Mouse (Mus musculus): ENCODE measurements around the gene Pcsk5. TPM values are rescaled to one million over a fixed set of nuclear protein-coding genes. Genes with fewer than 3 reads are reported as not detected.

Gene Pcsk5
- total and polyA plus RNA-seq, 3 experiments: not detected

- DNase-seq (ENCODE audit: extremely low read depth): no peak
- Histone ChIP-seq H3K79me2 (replicated peaks; ENCODE audit: control insufficient read depth, extremely low read depth, insufficient read depth, poor library complexity, severe bottlenecking) (no peaks in the 10 kb centered on the region), H3K9ac (ENCODE audit: insufficient read depth, low read depth) (no peak overlapping the region), H3K4me2 (ENCODE audit: insufficient read depth, low read depth, poor library complexity, severe bottlenecking) (no peak overlapping the region), H3K4me3 (replicated peaks in 1 of 3; ENCODE audit: low read depth in 2 of 3, low read length in 2 of 3, poor library complexity in 1 of 3) (no peak overlapping the region), H3K27ac (ENCODE audit: insufficient read depth, low read depth) (no peak overlapping the region), H3K27me3 (replicated peaks) (no peaks in the 10 kb centered on the region), H3K36me3 (replicated peaks in 1 of 2; ENCODE audit: control insufficient read depth in 1 of 2, insufficient read depth in 1 of 2, low read length in 1 of 2) (no peaks in the 10 kb centered on the region), H3K9me3 (replicated peaks; ENCODE audit: low read length) (no peaks in the 10 kb centered on the region), H3K4me1 (ENCODE audit: control insufficient read depth in 1 of 2, insufficient read depth in 2 of 2) (no peaks in the 10 kb centered on the region)
- in situ Hi-C loops (cut with MboI; ENCODE audit: low pct_ligation_motif_present, low pct_unique_long_range_greater_than_20kb, low sequenced_read_pairs) (loop anchor here (25.0 kb wide), 1 partner anchor 677 kb away; no protein-coding TSS in a partner anchor), dilution Hi-C loops (cut with MboI; ENCODE audit: extremely low pct_ligation_motif_present, extremely low pct_unique_long_range_greater_than_20kb, low sequenced_read_pairs) (no loop called here)
- TF ChIP-seq BHLHE40 (IDR thresholded peaks at IDR 0.05; ENCODE audit: low read depth, low read length) (no peak), HCFC1 (IDR thresholded peaks at IDR 0.05; ENCODE audit: low read depth, low read length) (no peak)
Observed at GRCm38 (mm10) chr19:17860351-17861014, 23.1 kb upstream of the Pcsk5 start.

GRCm38 (mm10) chr19:17856741-17857140, 19.3 kb upstream of the Pcsk5 start:
- H3K9ac ChIP-seq (ENCODE audit: insufficient read depth, low read depth): no peak overlapping the region
- in situ Hi-C loops (cut with MboI; ENCODE audit: low pct_ligation_motif_present, low pct_unique_long_range_greater_than_20kb, low sequenced_read_pairs): loop anchor here (25.0 kb wide), 1 partner anchor 681 kb away; no protein-coding TSS in a partner anchor
- no peaks in the 10 kb centered on the region for H3K27me3 ChIP-seq (replicated peaks)
- peak; percentile 11 for DNase-seq (ENCODE audit: extremely low read depth)
- no peaks in the 10 kb centered on the region for H3K4me1 ChIP-seq (ENCODE audit: control insufficient read depth in 1 of 2, insufficient read depth in 2 of 2)
- H3K36me3 ChIP-seq (replicated peaks in 1 of 2; ENCODE audit: control insufficient read depth in 1 of 2, insufficient read depth in 1 of 2, low read length in 1 of 2): no peaks in the 10 kb centered on the region
- H3K27ac ChIP-seq (ENCODE audit: insufficient read depth, low read depth): no peak overlapping the region
- no peaks in the 10 kb centered on the region for H3K9me3 ChIP-seq (replicated peaks; ENCODE audit: low read length)
- TF ChIP-seq ZMIZ1 (IDR thresholded peaks at IDR 0.05; ENCODE audit: low read depth, low read length): no peak
- TF ChIP-seq RAD21 (IDR thresholded peaks at IDR 0.05; ENCODE audit: low read depth, low read length): peak; percentile 4
- no peak for TF ChIP-seq SIN3A (IDR thresholded peaks at IDR 0.05; ENCODE audit: low read length)
- no peak for TF ChIP-seq NRF1 (IDR thresholded peaks at IDR 0.05; ENCODE audit: low read depth, low read length)
- no peak for TF ChIP-seq UBTF (IDR thresholded peaks at IDR 0.05; ENCODE audit: low read depth, low read length)
- peak; percentile 21 to 48; a peak in 3 of 4 replicates for TF ChIP-seq CTCF (conservative IDR thresholded peaks at IDR 0.05 in 1 of 2, IDR thresholded peaks at IDR 0.05 in 1 of 2; ENCODE audit: low read depth in 2 of 2, low read length in 2 of 2)
- TF ChIP-seq USF2 (conservative IDR thresholded peaks at IDR 0.05; ENCODE audit: low read depth, low read length): no peak
- TF ChIP-seq SMC3 (IDR thresholded peaks at IDR 0.05; ENCODE audit: low read depth, low read length): peak; percentile 42; the same call in 1 of the 2 replicates
- TF ChIP-seq ETS1 (conservative IDR thresholded peaks at IDR 0.05; ENCODE audit: low read depth, low read length): no peak
- dilution Hi-C loops (cut with MboI; ENCODE audit: extremely low pct_ligation_motif_present, extremely low pct_unique_long_range_greater_than_20kb, low sequenced_read_pairs): no loop called here
- no peak overlapping the region for H3K4me3 ChIP-seq (replicated peaks in 1 of 3; ENCODE audit: low read depth in 2 of 3, low read length in 2 of 3, poor library complexity in 1 of 3)
- no peak overlapping the region for H3K4me2 ChIP-seq (ENCODE audit: insufficient read depth, low read depth, poor library complexity, severe bottlenecking)
- no peaks in the 10 kb centered on the region for H3K79me2 ChIP-seq (replicated peaks; ENCODE audit: control insufficient read depth, extremely low read depth, insufficient read depth, poor library complexity, severe bottlenecking)

- Histone ChIP-seq H3K27ac (ENCODE audit: insufficient read depth, low read depth) (no peak overlapping the region), H3K36me3 (replicated peaks in 1 of 2; ENCODE audit: control insufficient read depth in 1 of 2, insufficient read depth in 1 of 2, low read length in 1 of 2) (no peaks in the 10 kb centered on the region), H3K27me3 (replicated peaks) (no peaks in the 10 kb centered on the region), H3K4me1 (ENCODE audit: control insufficient read depth in 1 of 2, insufficient read depth in 2 of 2) (peaks cover 2 to 14% of the 10 kb centered on the region in 2 experiments; a peak in 3 of 4 replicates), H3K79me2 (replicated peaks; ENCODE audit: control insufficient read depth, extremely low read depth, insufficient read depth, poor library complexity, severe bottlenecking) (no peaks in the 10 kb centered on the region), H3K4me2 (ENCODE audit: insufficient read depth, low read depth, poor library complexity, severe bottlenecking) (no peak overlapping the region), H3K9me3 (replicated peaks; ENCODE audit: low read length) (no peaks in the 10 kb centered on the region), H3K9ac (ENCODE audit: insufficient read depth, low read depth) (no peak overlapping the region), H3K4me3 (replicated peaks in 1 of 3; ENCODE audit: low read depth in 2 of 3, low read length in 2 of 3, poor library complexity in 1 of 3) (no peak overlapping the region)
- dilution Hi-C loops (cut with MboI; ENCODE audit: extremely low pct_ligation_motif_present, extremely low pct_unique_long_range_greater_than_20kb, low sequenced_read_pairs) (no loop called here), in situ Hi-C loops (cut with MboI; ENCODE audit: low pct_ligation_motif_present, low pct_unique_long_range_greater_than_20kb, low sequenced_read_pairs) (no loop called here)
- no peak for DNase-seq (ENCODE audit: extremely low read depth)
- TF ChIP-seq USF1 (IDR thresholded peaks at IDR 0.05; ENCODE audit: low read depth, low read length) (no peak), ZC3H11A (IDR thresholded peaks at IDR 0.05; ENCODE audit: low read depth, low read length) (no peak), MXI1 (IDR thresholded peaks at IDR 0.05; ENCODE audit: low read depth, low read length) (no peak), UBTF (IDR thresholded peaks at IDR 0.05; ENCODE audit: low read depth, low read length) (no peak), HCFC1 (IDR thresholded peaks at IDR 0.05; ENCODE audit: low read depth, low read length) (no peak), ZKSCAN1 (IDR thresholded peaks at IDR 0.05; ENCODE audit: borderline replicate concordance, low read depth, low read length) (no peak), PAX5 (IDR thresholded peaks at IDR 0.05; ENCODE audit: low read length) (no peak), NELFE (IDR thresholded peaks at IDR 0.05; ENCODE audit: low read depth, low read length) (no peak), IRF4 (IDR thresholded peaks at IDR 0.05; ENCODE audit: low read depth, low read length) (no peak), MEF2A (IDR thresholded peaks at IDR 0.05; ENCODE audit: borderline replicate concordance, low read depth, low read length) (no peak), JUN (IDR thresholded peaks at IDR 0.05; ENCODE audit: insufficient read depth, low read depth, low read length) (no peak), EP300 (IDR thresholded peaks at IDR 0.05; ENCODE audit: low read length) (no peak), RCOR1 (conservative IDR thresholded peaks at IDR 0.05; ENCODE audit: low read depth, low read length) (no peak), JUND (conservative IDR thresholded peaks at IDR 0.05; ENCODE audit: low read depth, low read length) (no peak), RAD21 (IDR thresholded peaks at IDR 0.05; ENCODE audit: low read depth, low read length) (no peak), POLR2AphosphoS2 (IDR thresholded peaks at IDR 0.05; ENCODE audit: low read depth, low read length) (no peak), NRF1 (IDR thresholded peaks at IDR 0.05; ENCODE audit: low read depth, low read length) (no peak), SIN3A (IDR thresholded peaks at IDR 0.05; ENCODE audit: low read length) (no peak)
Observed at GRCm38 (mm10) chr19:17848417-17848816, 11.0 kb upstream of the Pcsk5 start.
